Mouse (Mus musculus) frontal cortex, postnatal 36 days (tissue): Measurements from ENCODE around the gene Trex1.

Source experiments
- DNase-seq, 2 experiments: peaks; one replicate each; pipeline ENCODE4 v3.0.0; 2022; ENCODE audit warnings: low spot score in 2 of 2

Gene Trex1

GRCm38 (mm10) chr9:109016973-109017604 is 42.4 kb downstream of the Trex1 start:
- no peak for DNase-seq

- DNase-seq, result no peak
These were observed 44.1 kb downstream of the Trex1 start for GRCm38 (mm10) chr9:109015397-109015796.

GRCm38 (mm10) chr9:109010316-109010690 is 49.2 kb downstream of the Trex1 start:
- DNase-seq, result no peak

GRCm38 (mm10) chr9:109009636-109010315 is 49.8 kb downstream of the Trex1 start:
- peak; percentile 67 to 68 for DNase-seq

DNA sequence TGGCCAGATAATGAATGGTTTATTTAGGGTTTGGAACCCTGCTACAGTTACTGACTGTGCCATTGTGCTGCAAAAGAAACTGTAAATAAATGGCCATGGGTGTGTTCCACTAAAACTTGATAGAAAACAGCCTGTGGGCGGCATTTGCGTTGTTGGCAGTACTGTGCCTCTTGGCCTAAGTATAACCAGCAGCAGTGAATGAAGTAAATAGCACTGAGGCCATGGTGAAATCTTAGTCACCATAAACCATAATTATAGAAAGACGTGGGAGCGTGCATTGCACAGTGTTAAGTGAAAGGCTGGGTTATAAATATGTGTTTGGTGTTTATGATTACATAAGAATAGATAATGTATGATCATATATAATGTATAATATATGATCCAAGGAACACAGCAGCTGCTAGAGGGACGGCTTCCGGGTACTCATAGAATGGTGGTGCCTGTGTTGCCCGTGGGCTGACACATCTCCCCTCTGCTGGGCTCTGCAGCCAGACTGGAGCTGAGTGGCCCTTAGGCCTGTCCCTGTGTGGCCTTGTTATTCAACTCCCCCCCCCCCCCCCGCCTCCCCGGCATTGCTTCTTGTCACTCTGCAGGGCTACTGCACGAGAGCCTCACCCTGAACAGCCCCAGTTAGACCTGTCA is 50.4 kb downstream of the Trex1 start:
- peak in 1 of 2 experiments; percentile 66 for DNase-seq

GRCm38 (mm10) chr9:109008081-109008480 is 51.5 kb downstream of the Trex1 start:
- no peak for DNase-seq
